Mouse (Mus musculus) hindbrain, embryonic 16.5 days (tissue): ENCODE measurements around the gene Gm20661. TPM values are rescaled to one million over a fixed set of nuclear protein-coding genes. Genes with fewer than 3 reads are reported as not detected.
A peak's percentile ranks its signal among the peaks of the same experiment; 100 is the strongest.
"Not testable (repeated sequence)": the region's sequence is repeated elsewhere in the genome, so short reads cannot be mapped to it uniquely, and the experiment has no call there.

ENCODE experiments used
- ATAC-seq: fragments of 200-750 bp; cut with Nextera tagmentation; 2 replicates; pipeline ENCODE4 v1.8.0; 2017; ENCODE audit warnings: moderate TSS enrichment, moderate library complexity
- H3K27ac ChIP-seq: fragments of 300-500 bp; sonication (generic); 2 replicates; pipeline ENCODE4 v1.5.1; 2014; ENCODE audit warnings: low read depth, mild to moderate bottlenecking, control low read depth, low read length, moderate library complexity
- H3K27me3 ChIP-seq: fragments of 300-500 bp; sonication (generic); replicated peaks from 2 replicates; pipeline ENCODE4 v1.6.1; 2014; ENCODE audit warnings: low read length; ENCODE audit not compliant: control insufficient read depth, insufficient read depth
- H3K36me3 ChIP-seq: fragments of 300-500 bp; sonication (generic); 2 replicates; pipeline ENCODE4 v1.6.1; 2014; ENCODE audit warnings: mild to moderate bottlenecking, low read length, moderate library complexity, mixed read lengths; ENCODE audit not compliant: control insufficient read depth, insufficient read depth
- H3K4me1 ChIP-seq: fragments of 300-500 bp; sonication (generic); 2 replicates; pipeline ENCODE4 v1.6.1; 2014; ENCODE audit warnings: low read depth, low read length; ENCODE audit not compliant: control insufficient read depth, insufficient read depth
- H3K4me2 ChIP-seq: fragments of 300-500 bp; sonication (generic); 2 replicates; pipeline ENCODE4 v1.6.1; 2014; ENCODE audit warnings: mild to moderate bottlenecking, low read length, control low read depth, moderate library complexity
- H3K4me3 ChIP-seq: fragments of 300-500 bp; sonication (generic); 2 replicates; pipeline ENCODE4 v1.5.1; 2014; ENCODE audit warnings: mild to moderate bottlenecking, low read length, control low read depth, moderate library complexity
- H3K9ac ChIP-seq: fragments of 300-500 bp; sonication (generic); 2 replicates; pipeline ENCODE4 v1.6.1; 2014; ENCODE audit warnings: low read depth, mild to moderate bottlenecking, control low read depth, low read length, moderate library complexity
- H3K9me3 ChIP-seq: fragments of 300-500 bp; sonication (generic); 2 replicates; pipeline ENCODE4 v1.6.1; 2014; ENCODE audit warnings: mild to moderate bottlenecking, low read length, moderate library complexity; ENCODE audit not compliant: control insufficient read depth
- WGBS: fragments of 180-500 bp; shearing (Covaris S2); extraction: QIAGEN DNeasy Blood & Tissue Kit; methylation state at CpG from one replicate; pipeline ENCODE4 v1.1.7; 2014; 5-methylcytosine and 5-hydroxymethylcytosine counted together
- polyA plus RNA-seq: library from polyadenylated mRNA; unstranded; fragments of >200 nt; fragmentation: Nextera tagmentation; extraction: Ambion mirVana; gene quantifications from 2 replicates; pipeline ENCODE4 v1.2.1, GENCODE M21; 2015

The Gm20661 gene
- polyA plus RNA-seq, 1 experiment from 2014 or later = 0.58 TPM

DNA sequence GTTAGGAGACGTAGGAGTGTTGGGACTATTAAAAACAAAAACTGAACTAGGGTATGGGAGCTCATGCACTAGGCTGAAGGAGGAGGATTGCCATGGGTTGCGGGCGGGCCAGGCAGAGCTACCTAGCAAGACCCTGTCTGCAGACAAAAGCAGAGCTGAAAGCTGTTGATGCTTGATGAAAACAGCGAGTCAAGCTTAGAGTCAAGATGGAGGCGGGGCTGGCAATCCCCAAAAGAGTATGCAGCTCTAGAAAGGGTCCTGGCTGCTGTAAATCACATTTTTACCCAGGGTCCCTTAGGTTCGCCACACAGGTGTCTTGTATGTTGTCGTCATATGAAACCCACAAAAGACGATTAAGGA is 20.7 kb downstream of the Gm20661 start:
- Histone ChIP-seq H3K27me3 (no peaks in the 10 kb centered on the region), H3K4me2 (peak overlapping the region; percentile 65), H3K27ac (peak overlapping the region; percentile 97), H3K9ac (peak overlapping the region; percentile 98), H3K9me3 (no peaks in the 10 kb centered on the region), H3K36me3 (no peaks in the 10 kb centered on the region), H3K4me3 (peak overlapping the region; percentile 91), H3K4me1 (peaks cover 23% of the 10 kb centered on the region)
- no peak for ATAC-seq
- WGBS = 4% methylated on average over 8 of the region's 8 CpGs

DNA sequence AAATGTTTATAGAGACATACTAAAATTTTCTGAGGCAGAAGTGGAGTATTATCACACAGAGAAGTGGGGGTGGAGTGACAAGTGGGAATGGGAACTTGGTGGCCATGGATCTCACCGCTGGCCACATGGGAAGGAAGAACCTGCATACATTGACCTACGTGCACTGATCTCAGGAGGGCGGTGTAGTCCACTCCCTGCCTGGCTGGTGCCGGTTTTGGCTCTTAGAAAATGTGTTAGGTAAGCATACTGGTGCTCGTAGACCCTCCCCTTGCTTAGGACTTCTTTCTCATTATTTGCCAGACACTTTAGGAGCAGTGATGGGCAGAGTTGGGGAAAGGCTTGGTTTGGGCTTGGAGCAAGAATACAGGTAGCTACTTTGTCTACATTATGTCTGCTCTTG is 25.2 kb downstream of the Gm20661 start:
- H3K4me1 ChIP-seq = peaks cover 19% of the 10 kb centered on the region
- no peaks in the 10 kb centered on the region for H3K9me3 ChIP-seq
- no peaks in the 10 kb centered on the region for H3K27me3 ChIP-seq
- no peak overlapping the region for H3K9ac ChIP-seq
- ATAC-seq = no peak
- H3K27ac ChIP-seq = no peak overlapping the region
- no peak overlapping the region for H3K4me3 ChIP-seq
- 89% methylated on average over 5 of the region's 5 CpGs for WGBS
- H3K36me3 ChIP-seq = no peaks in the 10 kb centered on the region
- H3K4me2 ChIP-seq = no peak overlapping the region

DNA sequence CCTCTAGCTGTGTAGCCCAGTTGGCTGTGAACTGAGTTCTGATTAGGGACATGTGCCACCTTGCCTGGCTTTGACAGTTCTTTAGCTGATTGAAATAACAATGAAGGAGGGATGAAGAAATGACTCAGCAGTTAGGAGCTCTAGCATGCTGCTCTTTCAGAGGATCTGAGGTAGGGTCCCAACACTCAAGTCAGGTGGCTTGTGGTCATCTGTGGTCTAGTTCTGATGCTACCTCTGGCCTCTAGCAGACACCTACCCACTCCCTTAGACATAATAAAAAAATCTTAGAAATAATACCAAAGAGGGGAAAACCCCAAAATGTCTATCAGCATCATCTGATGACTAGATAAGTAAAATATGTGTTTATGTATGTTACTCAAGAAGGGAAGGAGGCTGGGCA is 27.5 kb downstream of the Gm20661 start:
- peaks cover 2% of the 10 kb centered on the region; the same call in 1 of the 2 replicates for H3K4me1 ChIP-seq
- no peaks in the 10 kb centered on the region for H3K36me3 ChIP-seq
- no peak overlapping the region for H3K27ac ChIP-seq
- no peak overlapping the region for H3K4me2 ChIP-seq
- no peaks in the 10 kb centered on the region for H3K9me3 ChIP-seq
- no peak for ATAC-seq
- no peak overlapping the region for H3K9ac ChIP-seq
- H3K27me3 ChIP-seq = no peaks in the 10 kb centered on the region
- no peak overlapping the region for H3K4me3 ChIP-seq

GRCm38 (mm10) chr9:108013577-108013976 is 30.7 kb downstream of the Gm20661 start:
- WGBS = 98% methylated on average over 2 of the region's 2 CpGs

GRCm38 (mm10) chr9:108017127-108017526 is 34.3 kb downstream of the Gm20661 start:
- Histone ChIP-seq H3K4me3 (no peak overlapping the region), H3K36me3 (no peaks in the 10 kb centered on the region), H3K4me2 (no peak overlapping the region), H3K9me3 (no peaks in the 10 kb centered on the region), H3K4me1 (peaks cover 2% of the 10 kb centered on the region), H3K27me3 (no peaks in the 10 kb centered on the region), H3K9ac (no peak overlapping the region), H3K27ac (no peak overlapping the region)
- no peak for ATAC-seq
- 84% methylated on average over 3 of the region's 3 CpGs for WGBS

More at GRCm38 (mm10) chr9:108013577-108013976, 30.7 kb downstream of the Gm20661 start:
- not testable (repeated sequence) for H3K4me1 ChIP-seq, H3K4me2 ChIP-seq, ATAC-seq, H3K9me3 ChIP-seq, H3K4me3 ChIP-seq, H3K27ac ChIP-seq, H3K36me3 ChIP-seq, H3K9ac ChIP-seq, H3K27me3 ChIP-seq

- no peak overlapping the region for H3K9ac ChIP-seq
- H3K4me2 ChIP-seq = no peak overlapping the region
- WGBS = 93% methylated on average over 1 of the region's 1 CpGs
- H3K27ac ChIP-seq = no peak overlapping the region
- no peak overlapping the region for H3K4me3 ChIP-seq
- no peaks in the 10 kb centered on the region for H3K9me3 ChIP-seq
- H3K36me3 ChIP-seq = peaks cover 3% of the 10 kb centered on the region; the same call in 1 of the 2 replicates
- no peak for ATAC-seq
- H3K4me1 ChIP-seq = peaks cover 2% of the 10 kb centered on the region
- H3K27me3 ChIP-seq = no peaks in the 10 kb centered on the region
Measured at GRCm38 (mm10) chr9:108020741-108021140, 37.9 kb downstream of the Gm20661 start.

GRCm38 (mm10) chr9:108023216-108023615 is 40.4 kb downstream of the Gm20661 start:
- H3K27ac ChIP-seq = no peak overlapping the region
- H3K36me3 ChIP-seq = peaks cover 16% of the 10 kb centered on the region
- H3K4me3 ChIP-seq = no peak overlapping the region
- no peak overlapping the region for H3K4me2 ChIP-seq
- H3K27me3 ChIP-seq = no peaks in the 10 kb centered on the region
- WGBS = 91% methylated on average over 3 of the region's 3 CpGs
- H3K9ac ChIP-seq = no peak overlapping the region
- no peak for ATAC-seq
- H3K9me3 ChIP-seq = no peaks in the 10 kb centered on the region
- H3K4me1 ChIP-seq = peaks cover 2% of the 10 kb centered on the region

GRCm38 (mm10) chr9:108026584-108026983 is 43.7 kb downstream of the Gm20661 start:
- H3K4me1 ChIP-seq = no peaks in the 10 kb centered on the region
- no peaks in the 10 kb centered on the region for H3K9me3 ChIP-seq
- no peak overlapping the region for H3K9ac ChIP-seq
- no peak overlapping the region for H3K4me2 ChIP-seq
- no peak overlapping the region for H3K27ac ChIP-seq
- WGBS = 94% methylated on average over 3 of the region's 3 CpGs
- peaks cover 21% of the 10 kb centered on the region for H3K36me3 ChIP-seq
- H3K4me3 ChIP-seq = no peak overlapping the region
- no peak for ATAC-seq
- no peaks in the 10 kb centered on the region for H3K27me3 ChIP-seq

DNA sequence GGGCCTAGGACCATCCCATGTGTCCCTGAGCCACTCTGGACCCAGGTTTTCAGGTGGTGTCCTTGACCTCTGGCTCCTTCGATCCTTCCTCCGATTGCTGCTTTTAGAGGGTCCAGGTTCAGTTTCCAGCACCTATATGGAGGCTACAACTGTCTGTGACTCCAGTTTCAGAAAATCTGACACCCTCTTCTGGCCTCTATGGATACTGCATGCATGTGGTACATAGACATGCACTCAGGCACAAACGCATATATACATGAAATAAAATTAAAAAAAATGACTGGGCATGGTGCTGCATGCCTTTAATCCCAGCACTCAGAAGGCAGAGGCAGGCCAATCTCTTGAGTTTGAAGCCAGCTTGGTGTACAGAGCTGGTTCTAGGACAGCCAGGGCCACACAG is 45.0 kb downstream of the Gm20661 start:
- ATAC-seq = no peak
- Histone ChIP-seq H3K36me3 (peaks cover 28% of the 10 kb centered on the region), H3K9me3 (no peaks in the 10 kb centered on the region), H3K27me3 (no peaks in the 10 kb centered on the region), H3K27ac (no peak overlapping the region), H3K4me1 (no peaks in the 10 kb centered on the region), H3K4me2 (no peak overlapping the region), H3K9ac (no peak overlapping the region), H3K4me3 (no peak overlapping the region)
- 98% methylated on average over 3 of the region's 3 CpGs for WGBS

DNA sequence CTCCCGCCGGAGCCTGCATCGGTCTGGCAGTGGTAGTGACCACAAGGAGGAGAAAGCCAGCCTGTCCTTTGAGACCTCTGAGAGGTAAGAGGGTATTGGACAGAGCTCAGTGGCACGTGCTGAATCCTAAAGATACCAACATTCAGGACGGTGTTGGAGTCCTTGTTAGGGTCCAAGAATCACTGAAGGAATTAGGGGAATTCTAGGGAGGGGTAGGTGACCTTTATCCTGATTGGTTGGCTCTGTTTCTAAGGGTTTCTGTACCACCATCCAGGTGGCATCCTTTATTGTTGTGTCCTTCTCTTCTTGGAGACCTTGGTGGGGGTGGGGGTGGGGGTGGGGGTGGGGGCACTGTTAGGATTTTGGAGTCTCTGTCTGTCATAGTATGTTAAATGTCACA is 49.3 kb downstream of the Gm20661 start:
- no peaks in the 10 kb centered on the region for H3K4me1 ChIP-seq
- no peak overlapping the region for H3K4me2 ChIP-seq
- H3K4me3 ChIP-seq = no peak overlapping the region
- no peaks in the 10 kb centered on the region for H3K9me3 ChIP-seq
- WGBS = 95% methylated on average over 5 of the region's 5 CpGs
- no peak for ATAC-seq
- H3K27me3 ChIP-seq = no peaks in the 10 kb centered on the region
- no peak overlapping the region for H3K27ac ChIP-seq
- peaks cover 30% of the 10 kb centered on the region for H3K36me3 ChIP-seq
- no peak overlapping the region for H3K9ac ChIP-seq
